Mouse (Mus musculus): ENCODE measurements around the gene Kif21b.

Gene Kif21b

GRCm38 (mm10) chr1:136226626-136227025, 95.4 kb downstream of the Kif21b start:
- DNase-seq (ENCODE audit: extremely low spot score, low read depth, low spot score) = no peak
